Mouse (Mus musculus): ENCODE data around the gene Snrnp25. TPM values are rescaled to one million over a fixed set of nuclear protein-coding genes. Genes with fewer than 3 reads are reported as not detected.

Snrnp25 gene
- total and polyA plus RNA-seq, 3 experiments = 106 to 208 (median 123) TPM

GRCm38 (mm10) chr11:32193156-32193555 lies 12.1 kb upstream of the Snrnp25 start:
- dilution Hi-C loops (cut with MboI; ENCODE audit: extremely low pct_ligation_motif_present, extremely low pct_unique_long_range_greater_than_20kb, low sequenced_read_pairs) = no loop called here
- in situ Hi-C loops (cut with MboI; ENCODE audit: low pct_ligation_motif_present, low pct_unique_long_range_greater_than_20kb, low sequenced_read_pairs) = no loop called here

GRCm38 (mm10) chr11:32194086-32194485 lies 11.1 kb upstream of the Snrnp25 start:
- in situ Hi-C loops (cut with MboI; ENCODE audit: low pct_ligation_motif_present, low pct_unique_long_range_greater_than_20kb, low sequenced_read_pairs) (no loop called here), dilution Hi-C loops (cut with MboI; ENCODE audit: extremely low pct_ligation_motif_present, extremely low pct_unique_long_range_greater_than_20kb, low sequenced_read_pairs) (no loop called here)
- peaks cover 17 to 63% of the 10 kb centered on the region in 2 experiments for H3K4me1 ChIP-seq (ENCODE audit: control insufficient read depth in 1 of 2, insufficient read depth in 2 of 2)
- H3K79me2 ChIP-seq (replicated peaks; ENCODE audit: control insufficient read depth, extremely low read depth, insufficient read depth, poor library complexity, severe bottlenecking) = no peaks in the 10 kb centered on the region
- peaks cover 6 to 62% of the 10 kb centered on the region in 2 experiments for H3K36me3 ChIP-seq (replicated peaks in 1 of 2; ENCODE audit: control insufficient read depth in 1 of 2, insufficient read depth in 1 of 2, low read length in 1 of 2)
- H3K4me3 ChIP-seq (replicated peaks in 1 of 3; ENCODE audit: low read depth in 2 of 3, low read length in 2 of 3, poor library complexity in 1 of 3) = no peak overlapping the region
- H3K9me3 ChIP-seq (replicated peaks; ENCODE audit: low read length) = no peaks in the 10 kb centered on the region
- DNase-seq (ENCODE audit: extremely low read depth) = no peak
- no peak overlapping the region for H3K27ac ChIP-seq (ENCODE audit: insufficient read depth, low read depth)
- no peaks in the 10 kb centered on the region for H3K27me3 ChIP-seq (replicated peaks)
- no peak overlapping the region for H3K4me2 ChIP-seq (ENCODE audit: insufficient read depth, low read depth, poor library complexity, severe bottlenecking)
- no peak for TF ChIP-seq MEF2A (IDR thresholded peaks at IDR 0.05; ENCODE audit: borderline replicate concordance, low read depth, low read length)
- no peak for TF ChIP-seq ETS1 (conservative IDR thresholded peaks at IDR 0.05; ENCODE audit: low read depth, low read length)
- TF ChIP-seq MXI1 (IDR thresholded peaks at IDR 0.05; ENCODE audit: low read depth, low read length) = no peak
- no peak for TF ChIP-seq RCOR1 (conservative IDR thresholded peaks at IDR 0.05; ENCODE audit: low read depth, low read length)
- TF ChIP-seq NELFE (IDR thresholded peaks at IDR 0.05; ENCODE audit: low read depth, low read length) = no peak
- TF ChIP-seq MAFK (IDR thresholded peaks at IDR 0.05; ENCODE audit: insufficient replicate concordance, low read length) = no peak
- no peak for TF ChIP-seq MAX (IDR thresholded peaks at IDR 0.05; ENCODE audit: low read length)
- H3K9ac ChIP-seq (ENCODE audit: insufficient read depth, low read depth) = no peak overlapping the region

More at GRCm38 (mm10) chr11:32193156-32193555, 12.1 kb upstream of the Snrnp25 start:
- Histone ChIP-seq H3K9me3 (replicated peaks; ENCODE audit: low read length) (no peaks in the 10 kb centered on the region), H3K4me3 (replicated peaks in 1 of 3; ENCODE audit: low read depth in 2 of 3, low read length in 2 of 3, poor library complexity in 1 of 3) (no peak overlapping the region), H3K4me1 (ENCODE audit: control insufficient read depth in 1 of 2, insufficient read depth in 2 of 2) (peaks cover 17 to 63% of the 10 kb centered on the region in 2 experiments), H3K79me2 (replicated peaks; ENCODE audit: control insufficient read depth, extremely low read depth, insufficient read depth, poor library complexity, severe bottlenecking) (no peaks in the 10 kb centered on the region), H3K27me3 (replicated peaks) (no peaks in the 10 kb centered on the region), H3K9ac (ENCODE audit: insufficient read depth, low read depth) (no peak overlapping the region), H3K4me2 (ENCODE audit: insufficient read depth, low read depth, poor library complexity, severe bottlenecking) (no peak overlapping the region), H3K36me3 (replicated peaks in 1 of 2; ENCODE audit: control insufficient read depth in 1 of 2, insufficient read depth in 1 of 2, low read length in 1 of 2) (peaks cover 6 to 67% of the 10 kb centered on the region in 2 experiments), H3K27ac (ENCODE audit: insufficient read depth, low read depth) (no peak overlapping the region)
- no peak for DNase-seq (ENCODE audit: extremely low read depth)
- no peak for TF ChIP-seq ZMIZ1 (IDR thresholded peaks at IDR 0.05; ENCODE audit: low read depth, low read length)
- no peak for TF ChIP-seq USF2 (conservative IDR thresholded peaks at IDR 0.05; ENCODE audit: low read depth, low read length)
- no peak for TF ChIP-seq TCF12 (IDR thresholded peaks at IDR 0.05; ENCODE audit: low read depth, low read length)
- no peak for TF ChIP-seq IRF4 (IDR thresholded peaks at IDR 0.05; ENCODE audit: low read depth, low read length)
- no peak for TF ChIP-seq KAT2A (IDR thresholded peaks at IDR 0.05; ENCODE audit: insufficient replicate concordance, low read length)
- no peak for TF ChIP-seq POLR2AphosphoS2 (IDR thresholded peaks at IDR 0.05; ENCODE audit: low read depth, low read length)
- no peak for TF ChIP-seq HCFC1 (IDR thresholded peaks at IDR 0.05; ENCODE audit: low read depth, low read length)

- no peaks in the 10 kb centered on the region for H3K79me2 ChIP-seq (replicated peaks; ENCODE audit: control insufficient read depth, extremely low read depth, insufficient read depth, poor library complexity, severe bottlenecking)
- H3K4me2 ChIP-seq (ENCODE audit: insufficient read depth, low read depth, poor library complexity, severe bottlenecking) = no peak overlapping the region
- H3K4me3 ChIP-seq (replicated peaks in 1 of 3; ENCODE audit: low read depth in 2 of 3, low read length in 2 of 3, poor library complexity in 1 of 3) = no peak overlapping the region
- in situ Hi-C loops (cut with MboI; ENCODE audit: low pct_ligation_motif_present, low pct_unique_long_range_greater_than_20kb, low sequenced_read_pairs) (no loop called here), dilution Hi-C loops (cut with MboI; ENCODE audit: extremely low pct_ligation_motif_present, extremely low pct_unique_long_range_greater_than_20kb, low sequenced_read_pairs) (no loop called here)
- H3K36me3 ChIP-seq (replicated peaks in 1 of 2; ENCODE audit: control insufficient read depth in 1 of 2, insufficient read depth in 1 of 2, low read length in 1 of 2) = peaks cover 6 to 57% of the 10 kb centered on the region in 2 experiments
- peaks cover 17 to 59% of the 10 kb centered on the region in 2 experiments for H3K4me1 ChIP-seq (ENCODE audit: control insufficient read depth in 1 of 2, insufficient read depth in 2 of 2)
- H3K9me3 ChIP-seq (replicated peaks; ENCODE audit: low read length) = no peaks in the 10 kb centered on the region
- DNase-seq (ENCODE audit: extremely low read depth) = no peak
- H3K27ac ChIP-seq (ENCODE audit: insufficient read depth, low read depth) = no peak overlapping the region
- no peak overlapping the region for H3K9ac ChIP-seq (ENCODE audit: insufficient read depth, low read depth)
- TF ChIP-seq ZKSCAN1 (IDR thresholded peaks at IDR 0.05; ENCODE audit: borderline replicate concordance, low read depth, low read length) (0 out of 2 replicates have a peak, but pooled peaks have one; percentile 30), HCFC1 (IDR thresholded peaks at IDR 0.05; ENCODE audit: low read depth, low read length) (no peak)
- H3K27me3 ChIP-seq (replicated peaks) = no peaks in the 10 kb centered on the region
These were observed 10.6 kb upstream of the Snrnp25 start for GRCm38 (mm10) chr11:32194626-32195025.
